Mouse (Mus musculus): ENCODE measurements at regions not wholly inside any gene's neighbourhood (a gene's known extent, or its start where the extent isn't known, plus 50 kb on each side); places are given as distances from the start of the nearest gene placed in this dataset.
A peak's percentile ranks its signal among the peaks of the same experiment; 100 is the strongest.

DNA sequence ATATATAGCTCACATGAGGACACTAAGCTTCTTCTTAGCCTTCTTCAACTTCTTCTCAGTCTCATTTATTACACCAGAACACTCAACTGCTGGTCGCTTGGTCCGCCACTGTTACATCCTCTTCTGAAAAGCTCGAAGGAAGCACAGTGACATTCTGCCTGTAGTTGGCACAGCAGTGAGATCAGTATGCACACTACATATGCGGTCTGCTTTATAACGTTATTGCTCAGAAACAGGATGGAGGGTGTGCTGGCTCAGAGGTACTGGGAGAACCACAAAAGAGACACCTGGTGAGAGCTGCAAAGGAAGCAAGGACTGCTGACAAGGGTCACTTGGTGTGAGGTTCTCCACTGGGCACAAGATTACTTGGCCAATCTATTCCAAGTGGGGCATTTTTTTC is 179.5 kb downstream of the Ets1 start:
- no peak for DNase-seq (ENCODE audit: low spot score)

GRCm38 (mm10) chr9:32816649-32817425 is 180.8 kb downstream of the Ets1 start:
- no peak for DNase-seq (ENCODE audit: low spot score)

GRCm38 (mm10) chr9:32817442-32818358 is 181.7 kb downstream of the Ets1 start:
- DNase-seq (ENCODE audit: low spot score), result no peak

DNA sequence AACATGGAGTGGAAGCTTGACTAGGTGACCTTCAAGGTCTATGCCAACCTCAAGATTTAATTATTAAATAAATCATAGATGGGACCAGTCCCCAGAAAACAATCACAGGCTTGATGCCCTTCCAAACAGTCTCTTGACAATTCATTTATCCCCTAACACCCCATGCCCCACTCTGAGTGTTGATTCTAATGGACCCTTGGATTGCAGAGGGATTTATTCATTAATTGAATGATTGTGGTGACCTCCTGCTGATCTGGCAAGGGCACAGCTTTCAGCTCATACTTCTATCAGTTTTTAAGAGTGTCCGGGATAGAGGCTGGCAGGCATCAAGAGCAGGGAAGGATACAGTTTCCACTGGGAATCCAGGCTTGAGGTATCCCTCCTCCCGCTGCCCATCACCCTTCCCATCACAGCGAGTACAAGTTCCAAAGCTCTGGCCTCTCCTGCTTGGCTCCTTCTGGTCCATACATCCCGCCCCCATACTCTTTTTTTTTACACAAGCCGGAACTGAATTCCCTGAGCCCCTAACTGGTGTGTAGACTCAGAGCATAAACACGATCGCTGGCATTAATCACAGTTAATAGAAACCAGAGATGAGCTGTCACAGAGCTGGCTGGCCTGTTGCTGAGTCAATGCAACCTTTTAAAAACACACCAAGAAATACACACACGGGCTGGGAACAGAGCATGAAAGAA is 187.6 kb downstream of the Ets1 start:
- no peak for DNase-seq (ENCODE audit: low spot score)

DNA sequence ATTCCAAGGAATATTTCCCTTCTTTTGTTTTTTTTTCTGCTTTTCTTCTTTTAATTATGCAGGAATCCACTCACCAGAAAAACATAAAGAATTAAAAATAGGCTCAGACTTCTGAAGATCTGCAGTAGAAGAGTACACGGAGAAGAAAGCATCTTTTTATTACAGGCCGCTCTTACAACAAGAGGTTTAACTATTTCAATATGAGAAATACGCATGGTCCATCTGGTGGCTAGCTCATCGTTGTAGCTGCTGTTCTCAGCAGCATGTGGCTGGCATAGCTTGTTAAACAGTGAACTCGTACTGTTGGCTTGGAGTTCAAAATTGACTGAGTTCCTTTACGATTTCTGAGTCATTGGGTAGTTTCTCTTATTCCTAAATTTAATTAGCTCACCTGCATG is 188.1 kb downstream of the Ets1 start:
- DNase-seq (ENCODE audit: low spot score), result no peak

DNA sequence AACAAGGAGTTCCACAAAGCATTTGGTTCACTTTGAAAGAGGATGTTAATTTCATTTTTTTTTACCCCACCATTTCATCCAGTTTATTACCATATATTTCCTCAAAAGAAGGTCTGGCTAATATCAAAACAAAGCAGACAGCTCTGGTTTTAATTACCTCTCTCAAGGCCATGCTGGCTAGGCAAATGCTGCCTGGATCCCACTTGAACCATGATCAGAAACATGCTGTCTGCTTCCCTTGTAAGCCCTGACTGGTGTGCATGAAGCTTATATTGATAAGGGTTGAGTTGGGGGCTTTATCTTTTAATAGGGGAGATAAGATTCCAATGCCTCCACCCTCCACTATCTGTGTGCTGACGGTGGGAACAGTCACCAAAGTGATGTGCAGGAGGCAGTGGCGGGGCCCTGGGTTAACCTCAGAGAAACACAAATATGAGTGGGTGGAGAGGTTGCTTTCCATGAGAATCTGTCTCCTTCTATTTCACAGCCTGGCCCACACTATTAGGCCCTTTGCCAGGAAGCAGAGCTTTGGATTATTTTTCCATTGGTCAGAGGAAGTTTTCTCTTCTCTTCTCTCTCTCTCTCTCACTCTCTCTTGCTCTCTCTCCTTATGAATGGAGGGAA is 194.4 kb downstream of the Ets1 start:
- no peak for DNase-seq (ENCODE audit: low spot score)

DNA sequence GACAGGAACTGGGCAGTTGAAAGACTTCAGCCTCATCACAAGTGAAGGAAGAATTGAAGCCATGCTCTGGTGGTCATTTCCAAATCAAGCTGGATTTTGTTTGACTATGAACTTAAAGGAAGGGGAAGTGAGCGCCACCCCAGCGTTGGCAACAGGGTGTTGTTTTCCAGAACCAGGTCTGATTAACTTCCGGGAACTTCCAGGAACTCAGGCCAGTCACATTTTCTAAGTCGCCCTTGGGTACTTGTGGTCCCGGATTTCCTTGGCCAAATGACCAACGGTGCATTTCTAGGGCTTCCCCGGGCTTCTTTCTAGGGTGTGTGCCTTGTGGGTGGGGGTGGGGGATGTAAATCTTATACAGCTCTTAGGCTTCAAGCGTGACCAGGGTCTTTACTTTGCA is 197.4 kb downstream of the Ets1 start:
- peak; percentile 39 for DNase-seq (ENCODE audit: low spot score)

DNA sequence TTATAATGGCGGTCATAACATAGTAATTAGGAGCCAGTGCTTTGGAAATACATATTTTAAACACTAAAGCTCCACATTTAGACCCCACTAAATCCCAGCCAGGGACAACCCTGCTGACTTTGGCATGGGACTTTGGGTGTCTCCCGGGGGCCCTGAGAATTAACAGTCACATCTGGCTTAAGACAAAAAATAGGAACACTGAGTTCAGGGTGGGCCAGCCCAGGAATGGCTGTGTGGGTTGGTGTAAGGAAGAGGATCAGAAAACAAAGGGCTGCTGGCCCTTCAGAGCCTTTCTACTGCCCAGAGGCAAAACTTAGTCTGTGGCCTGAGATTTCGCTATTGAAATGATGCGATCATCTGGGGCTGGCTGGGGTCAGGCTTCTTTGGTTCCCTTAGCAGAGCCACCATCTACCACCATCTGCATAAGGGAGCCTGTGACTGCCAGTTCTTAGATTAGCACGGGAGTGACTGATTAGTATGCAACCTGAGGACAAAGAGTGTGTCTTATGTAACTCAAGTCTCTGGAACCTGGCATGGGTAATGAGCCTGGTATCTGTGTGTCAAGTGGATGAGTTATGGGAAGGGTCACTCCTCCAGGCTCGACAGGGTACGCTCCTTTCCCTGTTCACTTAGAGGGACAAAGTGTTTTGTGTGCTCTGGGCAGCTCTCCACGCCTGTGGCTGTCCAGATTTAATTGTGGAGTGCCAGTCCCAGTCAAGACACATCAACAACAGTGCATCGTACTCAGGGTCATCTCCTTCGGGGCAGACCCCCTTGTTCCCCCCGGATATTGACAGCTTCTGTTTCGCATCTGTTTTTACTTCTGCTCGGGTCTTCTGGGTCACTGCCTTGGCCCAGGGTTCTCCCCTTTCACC is 199.0 kb downstream of the Ets1 start:
- peak; percentile 21 for DNase-seq (ENCODE audit: low spot score)

DNA sequence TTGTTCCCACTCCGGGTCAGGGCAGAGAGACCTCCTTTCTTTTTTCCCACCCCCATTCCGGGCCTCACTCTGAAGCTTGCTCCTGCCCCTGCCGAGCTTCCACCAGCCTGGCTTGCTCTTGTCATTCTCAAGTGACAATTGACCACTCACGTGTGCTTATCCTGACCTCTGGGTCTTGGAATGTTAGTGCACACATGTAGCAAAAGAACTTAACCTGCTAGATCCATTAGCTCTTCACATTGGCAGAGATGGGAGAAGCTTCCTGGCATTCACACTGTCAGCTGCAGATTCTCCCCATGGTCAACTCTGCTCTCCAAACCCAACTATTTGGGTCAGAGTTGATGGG is 199.6 kb downstream of the Ets1 start:
- DNase-seq (ENCODE audit: low spot score), result no peak

- DNase-seq (ENCODE audit: low spot score), result no peak
Observed at GRCm38 (mm10) chr9:32836371-32836770, 200.3 kb downstream of the Ets1 start.

DNA sequence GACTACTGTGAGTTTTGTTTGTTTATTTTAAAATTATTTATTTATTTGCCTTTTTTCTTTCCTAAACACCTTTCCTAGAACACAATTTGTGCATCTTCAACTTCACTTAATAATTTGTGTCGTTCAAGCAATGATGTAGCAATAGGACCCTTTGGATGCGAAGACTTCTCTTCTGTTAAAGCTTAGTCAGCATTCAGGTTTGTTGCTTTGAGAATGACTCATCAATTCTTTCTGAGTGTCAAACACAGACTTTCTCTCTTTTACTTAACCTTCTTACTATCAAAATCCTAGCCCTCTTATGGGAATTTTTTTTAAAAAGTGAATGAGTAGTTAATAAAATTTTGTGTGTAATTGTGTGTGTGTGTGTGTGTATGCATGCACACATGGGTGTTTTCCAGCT is 211.3 kb downstream of the Ets1 start:
- DNase-seq (ENCODE audit: low spot score), result no peak

GRCm38 (mm10) chr9:32852282-32852681 is 216.3 kb downstream of the Ets1 start:
- no peak for DNase-seq (ENCODE audit: low spot score)

DNA sequence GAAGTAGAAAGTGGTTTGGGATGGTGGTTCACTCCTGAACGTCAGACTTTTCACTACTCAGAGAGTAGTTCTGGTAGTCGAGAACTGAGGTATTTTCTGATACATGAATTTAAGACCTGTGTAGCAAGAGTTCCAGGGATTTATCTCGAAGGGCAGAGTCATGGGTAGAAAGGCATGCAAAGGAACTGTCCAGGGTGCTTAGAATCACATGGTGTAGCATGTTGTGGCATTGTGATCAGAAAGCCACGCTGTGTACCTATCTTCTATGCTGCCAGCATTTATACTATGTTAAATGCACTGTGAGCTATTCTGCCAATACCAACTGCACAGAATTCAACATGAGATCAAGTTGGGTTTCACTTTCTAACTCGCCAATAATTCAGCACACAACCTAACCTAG is 227.3 kb downstream of the Ets1 start:
- no peak for DNase-seq (ENCODE audit: low spot score)

GRCm38 (mm10) chr9:32868936-32869335 is 232.9 kb downstream of the Ets1 start:
- no peak for DNase-seq (ENCODE audit: low spot score)

- DNase-seq (ENCODE audit: low spot score), result peak; percentile 14
Observed at GRCm38 (mm10) chr9:32874306-32874875, 238.4 kb downstream of the Ets1 start.

DNA sequence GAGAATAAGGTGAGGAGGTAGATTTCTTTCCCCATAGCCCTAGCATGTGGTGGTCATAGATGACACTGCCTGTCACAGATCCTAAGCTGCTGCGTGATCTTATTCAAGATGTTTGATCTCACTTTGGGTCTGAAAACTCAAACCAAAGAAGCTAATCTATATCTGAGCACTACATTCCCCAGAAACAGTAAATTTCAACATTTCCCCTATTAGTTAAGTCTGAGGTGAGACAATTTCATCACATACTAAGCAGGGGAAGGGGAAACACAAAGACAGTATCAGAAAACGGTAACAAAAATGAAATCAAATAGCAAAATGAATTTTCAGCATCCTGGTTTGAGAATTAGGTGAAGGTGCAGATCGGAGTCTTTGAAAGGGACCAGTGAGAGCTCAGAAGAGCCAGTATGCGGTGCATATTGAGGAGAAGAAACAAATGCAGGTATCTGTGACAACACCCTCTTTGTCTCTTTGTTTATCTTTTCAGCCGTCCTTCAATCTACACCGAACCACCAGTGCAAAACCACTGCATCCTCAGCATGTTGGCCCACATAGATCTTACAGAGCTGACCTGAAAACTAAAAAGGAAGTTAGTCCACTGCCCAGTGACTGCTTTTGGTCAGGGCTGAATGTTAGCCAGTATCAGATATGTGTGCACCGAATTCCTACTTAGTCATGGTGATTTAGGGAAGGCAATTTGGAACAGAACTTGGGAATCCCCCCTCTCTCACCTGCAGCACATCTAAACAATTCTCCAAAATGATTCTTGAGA is 247.0 kb downstream of the Ets1 start:
- DNase-seq (ENCODE audit: low spot score), result no peak

GRCm38 (mm10) chr9:32886008-32886650 is 250.1 kb downstream of the Ets1 start:
- DNase-seq (ENCODE audit: low spot score), result peak; percentile 27

- DNase-seq (ENCODE audit: low spot score), result peak; percentile 47
Observed at GRCm38 (mm10) chr9:32899801-32900200, 263.8 kb downstream of the Ets1 start.

DNA sequence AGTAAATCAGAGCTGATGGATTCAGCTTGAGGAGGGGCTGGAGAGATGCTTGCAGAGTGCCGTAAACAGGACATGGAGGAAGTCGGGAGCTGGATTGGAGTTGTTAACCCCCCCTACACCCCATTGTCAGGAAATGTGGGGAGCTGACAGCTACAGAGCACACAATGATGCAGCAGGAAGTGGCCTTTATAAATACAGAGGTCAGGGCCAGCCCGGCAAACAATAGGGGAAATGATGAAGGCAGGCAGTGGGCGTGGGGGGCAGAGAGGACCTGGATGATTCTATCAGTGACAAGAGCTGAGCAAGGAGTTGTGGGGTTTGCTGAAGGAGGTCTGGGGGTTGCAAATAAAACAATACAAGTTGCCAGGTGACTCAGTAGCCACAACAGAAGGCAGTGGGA is 265.3 kb downstream of the Ets1 start:
- DNase-seq (ENCODE audit: low spot score), result peak; percentile 88
